Mouse (Mus musculus) MEL (cell line): ENCODE data around the gene 1110051M20Rik. TPM values are rescaled to one million over a fixed set of nuclear protein-coding genes. Genes with fewer than 3 reads are reported as not detected.

Experiments
- DNase-seq: peaks from one replicate; pipeline ENCODE4 v3.0.0; 2011; ENCODE audit warnings: low read depth, low spot score
- H3K27ac ChIP-seq: 2 replicates; pipeline ENCODE4 v1.5.1; 2012; ENCODE audit warnings: low read depth, mild to moderate bottlenecking, control low read depth, low read length, moderate library complexity; ENCODE audit not compliant: control insufficient read depth
- H3K27me3 ChIP-seq, 2 experiments: fragments of 150-350 bp in 1 of 2; sonication (generic) in 1 of 2; 2 replicates each; pipeline ENCODE4 v1.6.1; 2012; ENCODE audit warnings: low read length in 2 of 2, mild to moderate bottlenecking in 2 of 2, improper control_type of control experiment in 1 of 2, moderate library complexity in 1 of 2; ENCODE audit not compliant: insufficient read depth in 2 of 2, control insufficient read depth in 1 of 2
- H3K36me3 ChIP-seq, 2 experiments: 2 replicates each; pipeline ENCODE4 v1.6.1; 2012 to 2014; ENCODE audit warnings: low read length in 2 of 2, improper control_type of control experiment in 1 of 2, inconsistent platforms in 1 of 2, mild to moderate bottlenecking in 1 of 2; ENCODE audit not compliant: insufficient read depth in 2 of 2, control insufficient read depth in 1 of 2
- H3K4me1 ChIP-seq, 2 experiments: fragments of 150-350 bp in 1 of 2; sonication (generic) in 1 of 2; 2 replicates each; pipeline ENCODE4 v1.6.1; 2012; ENCODE audit warnings: low read length in 2 of 2, improper control_type of control experiment in 1 of 2, mild to moderate bottlenecking in 1 of 2; ENCODE audit not compliant: insufficient read depth in 2 of 2, control insufficient read depth in 1 of 2
- H3K4me3 ChIP-seq, 2 experiments: fragments of 150-350 bp in 1 of 2; sonication (generic) in 1 of 2; 2 replicates each; pipeline ENCODE4 v1.5.1; 2012; ENCODE audit warnings: low read depth in 2 of 2, low read length in 2 of 2, mild to moderate bottlenecking in 2 of 2, moderate library complexity in 2 of 2, control low read depth in 1 of 2, improper control_type of control experiment in 1 of 2; ENCODE audit not compliant: control insufficient read depth in 1 of 2, insufficient read depth in 1 of 2
- H3K79me2 ChIP-seq: 2 replicates; pipeline ENCODE4 v1.6.1; 2012; ENCODE audit warnings: mild to moderate bottlenecking, low read length, moderate library complexity; ENCODE audit not compliant: control insufficient read depth, poor library complexity, insufficient read depth
- H3K9ac ChIP-seq: 2 replicates; pipeline ENCODE4 v1.6.1; 2012; ENCODE audit warnings: low read depth, mild to moderate bottlenecking, control low read depth, low read length, moderate library complexity; ENCODE audit not compliant: control insufficient read depth, poor library complexity, severe bottlenecking
- H3K9me3 ChIP-seq: fragments of 150-350 bp; sonication (generic); replicated peaks from 2 replicates; pipeline ENCODE4 v1.6.1; 2012; ENCODE audit warnings: mild to moderate bottlenecking, low read length, improper control_type of control experiment, moderate library complexity; ENCODE audit not compliant: insufficient read depth
- BHLHE40 ChIP-seq: IDR thresholded peaks from 2 replicates; pipeline ENCODE4 v1.6.1; 2012; ENCODE audit warnings: low read depth, mild to moderate bottlenecking, inconsistent platforms, low read length, improper control_type of control experiment, borderline replicate concordance
- CTCF ChIP-seq, 3 experiments: IDR thresholded peaks in 2 of 3; conservative IDR thresholded peaks in 1 of 3; 2 replicates each; pipeline ENCODE4 v1.5.1; 2011 to 2012; ENCODE audit warnings: low read length in 3 of 3, low read depth in 2 of 3, mild to moderate bottlenecking in 2 of 3, improper control_type of control experiment in 1 of 3, inconsistent platforms in 1 of 3, mixed read lengths in 1 of 3, moderate library complexity in 1 of 3; ENCODE audit not compliant: control insufficient read depth in 1 of 3, insufficient read depth in 1 of 3, poor library complexity in 1 of 3, severe bottlenecking in 1 of 3
- EP300 ChIP-seq, 2 experiments: IDR thresholded peaks; 2 replicates each; pipeline ENCODE4 v1.6.1; 2011; ENCODE audit warnings: improper control_type of control experiment in 2 of 2, low read length in 2 of 2, low read depth in 1 of 2, mild to moderate bottlenecking in 1 of 2
- HCFC1 ChIP-seq: IDR thresholded peaks from 2 replicates; pipeline ENCODE4 v1.6.1; 2012; ENCODE audit warnings: low read depth, mild to moderate bottlenecking, inconsistent platforms, low read length, improper control_type of control experiment, moderate library complexity
- MAFK ChIP-seq: IDR thresholded peaks from 2 replicates; pipeline ENCODE4 v1.6.1; 2011; ENCODE audit warnings: low read depth, mild to moderate bottlenecking, low read length, improper control_type of control experiment, borderline replicate concordance
- MYB ChIP-seq: IDR thresholded peaks from 2 replicates; pipeline ENCODE4 v1.6.1; 2011; ENCODE audit warnings: mild to moderate bottlenecking, low read depth, low read length, improper control_type of control experiment
- NRF1 ChIP-seq: IDR thresholded peaks from 2 replicates; pipeline ENCODE4 v1.6.1; 2014; ENCODE audit warnings: low read depth, mild to moderate bottlenecking, inconsistent platforms, low read length, improper control_type of control experiment, moderate library complexity; ENCODE audit not compliant: poor library complexity, insufficient read depth, severe bottlenecking
- POLR2AphosphoS5 ChIP-seq: IDR thresholded peaks from 2 replicates; pipeline ENCODE4 v1.6.1; 2012; ENCODE audit warnings: low read depth, borderline replicate concordance, mild to moderate bottlenecking, inconsistent platforms, low read length, moderate library complexity, mixed read lengths
- TCF12 ChIP-seq: IDR thresholded peaks from 2 replicates; pipeline ENCODE4 v1.6.1; 2014; ENCODE audit warnings: low read depth, mild to moderate bottlenecking, inconsistent platforms, low read length, improper control_type of control experiment, moderate library complexity
- ZMIZ1 ChIP-seq: IDR thresholded peaks from 2 replicates; pipeline ENCODE4 v1.6.1; 2012; ENCODE audit warnings: low read depth, mild to moderate bottlenecking, inconsistent platforms, low read length, improper control_type of control experiment, moderate library complexity
- ZNF384 ChIP-seq: IDR thresholded peaks from 2 replicates; pipeline ENCODE4 v1.6.1; 2012; ENCODE audit warnings: low read depth, mild to moderate bottlenecking, inconsistent platforms, low read length, improper control_type of control experiment
- polyA plus RNA-seq, 2 experiments: library from polyadenylated mRNA; stranded (reverse) in 1 of 2; unstranded in 1 of 2; fragments of >175 nt in 1 of 2; fragments of >200 nt in 1 of 2; gene quantifications; 2 replicates each; pipeline versions ENCODE4 v1.2.1 to v1.2.4; 2012; ENCODE audit warnings: low replicate concordance in 2 of 2, low read depth in 1 of 2; ENCODE audit not compliant: insufficient read length in 2 of 2, insufficient read depth in 1 of 2, missing spikeins in 1 of 2
- total RNA-seq: library from RNA; depleted of rRNA; stranded (reverse); fragments of 300-350 nt; gene quantifications from 2 replicates; pipeline ENCODE4 v1.2.3, GENCODE M21; 2012

Gene 1110051M20Rik
- total and polyA plus RNA-seq, 3 experiments: 23.0 to 23.3 TPM; not detected in 1

GRCm38 (mm10) chr2:91370314-91370713 is 74.2 kb downstream of the 1110051M20Rik start:
- H3K79me2 ChIP-seq: no peaks in the 10 kb centered on the region
- TF ChIP-seq NRF1 (no peak), TCF12 (no peak), BHLHE40 (no peak), MYB (no peak)
- H3K9me3 ChIP-seq: no peaks in the 10 kb centered on the region
- no peak overlapping the region for H3K4me3 ChIP-seq
- no peak for DNase-seq
- no peaks in the 10 kb centered on the region for H3K36me3 ChIP-seq
- H3K4me1 ChIP-seq: no peaks in the 10 kb centered on the region
- no peaks in the 10 kb centered on the region for H3K27me3 ChIP-seq
- H3K27ac ChIP-seq: no peak overlapping the region
- no peak overlapping the region for H3K9ac ChIP-seq

- H3K4me1 ChIP-seq: peaks cover 3 to 7% of the 10 kb centered on the region in 2 experiments; a peak in 3 of 4 replicates
- peaks cover 0 to 13% of the 10 kb centered on the region in 2 experiments; a peak in 2 of 4 replicates for H3K36me3 ChIP-seq
- no peak overlapping the region for H3K27ac ChIP-seq
- DNase-seq: no peak
- no peak overlapping the region for H3K9ac ChIP-seq
- no peaks in the 10 kb centered on the region for H3K79me2 ChIP-seq
- TF ChIP-seq ZMIZ1 (no peak), CTCF (IDR thresholded peaks at IDR 0.05 in 2 of 3, conservative IDR thresholded peaks at IDR 0.05 in 1 of 3; ENCODE audit: control insufficient read depth in 1 of 3, insufficient read depth in 1 of 3, low read depth in 2 of 3, low read length in 3 of 3, poor library complexity in 1 of 3, severe bottlenecking in 1 of 3) (no peak), ZNF384 (no peak), HCFC1 (no peak), POLR2AphosphoS5 (no peak), MYB (no peak)
- no peaks in the 10 kb centered on the region for H3K9me3 ChIP-seq
- H3K4me3 ChIP-seq: no peak overlapping the region
- H3K27me3 ChIP-seq: no peaks in the 10 kb centered on the region
Measured at GRCm38 (mm10) chr2:91363272-91363671, 81.2 kb downstream of the 1110051M20Rik start.

- peak; percentile 78 for DNase-seq
Measured at GRCm38 (mm10) chr2:91361068-91361528, 83.4 kb downstream of the 1110051M20Rik start.

More at GRCm38 (mm10) chr2:91361068-91361528, 83.4 kb downstream of the 1110051M20Rik start:
- Histone ChIP-seq H3K27ac (no peak overlapping the region), H3K9ac (no peak overlapping the region), H3K4me1 (peaks cover 3 to 7% of the 10 kb centered on the region in 2 experiments; a peak in 3 of 4 replicates), H3K4me3 (no peak overlapping the region), H3K27me3 (no peaks in the 10 kb centered on the region), H3K36me3 (peaks cover 0 to 17% of the 10 kb centered on the region in 2 experiments; a peak in 2 of 4 replicates), H3K79me2 (no peaks in the 10 kb centered on the region), H3K9me3 (no peaks in the 10 kb centered on the region)
- TF ChIP-seq MAFK (no peak), EP300 (IDR thresholded peaks at IDR 0.05; ENCODE audit: low read depth in 1 of 2, low read length in 2 of 2) (peak; percentile 7 to 26; a peak in 1 of 4 replicates)
